ENCODE assay signal across 14 mouse cellular contexts in the genomic region with DNA sequence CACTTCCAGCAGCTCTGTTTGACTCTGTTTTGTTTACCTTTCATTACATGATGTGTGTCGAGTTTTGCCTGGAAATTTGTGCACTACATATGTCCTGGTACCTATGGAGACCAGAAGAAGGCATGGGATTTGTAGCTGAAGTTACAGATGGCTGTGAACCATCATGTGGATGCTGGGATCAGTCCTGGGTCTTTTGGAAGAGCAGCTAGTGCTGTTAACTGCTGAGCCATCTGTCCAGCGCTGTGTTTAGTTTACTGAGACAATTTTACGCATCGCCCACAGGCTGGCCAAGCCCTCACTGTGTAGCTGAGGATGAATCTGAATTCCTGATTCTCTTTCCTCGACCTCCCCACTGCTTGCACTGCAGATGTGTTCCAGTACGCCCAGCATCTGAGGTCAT.
"Had no signal": no experiment of that assay in that cellular context is flagged by ENCODE, and none has a peak within 500 bp of the region (broad histone marks: within the 10 kb centered on the region; RNA-seq: fewer than 3 reads in every experiment).

No protein-coding gene starts in this region.

- DNase-seq: kidney, adult 11 months; kidney, adult 9 months; kidney, postnatal 36 days; layer of hippocampus, postnatal 36 days; lung, embryonic 14.5 days; lung, postnatal 14 days; thymus, adult 2 months; thymus, postnatal 25 days had no signal

- H3K27ac ChIP-seq: kidney, postnatal 0 days; limb, embryonic 15.5 days; liver, embryonic 12.5 days; macrophage; stomach, embryonic 15.5 days had no signal

- H3K4me3 ChIP-seq: limb, embryonic 15.5 days; liver, embryonic 12.5 days; megakaryocyte, embryonic 14.5 days; stomach, embryonic 15.5 days had no signal
